Mouse (Mus musculus): Measurements from ENCODE around the gene Gipc3. TPM values are rescaled to one million over a fixed set of nuclear protein-coding genes. Genes with fewer than 3 reads are reported as not detected.
A peak's percentile ranks its signal among the peaks of the same experiment; 100 is the strongest.

Gipc3 gene
- polyA plus RNA-seq (2012; rRNA removed), result 0.05 and 0.16 TPM in 2 replicates

DNA sequence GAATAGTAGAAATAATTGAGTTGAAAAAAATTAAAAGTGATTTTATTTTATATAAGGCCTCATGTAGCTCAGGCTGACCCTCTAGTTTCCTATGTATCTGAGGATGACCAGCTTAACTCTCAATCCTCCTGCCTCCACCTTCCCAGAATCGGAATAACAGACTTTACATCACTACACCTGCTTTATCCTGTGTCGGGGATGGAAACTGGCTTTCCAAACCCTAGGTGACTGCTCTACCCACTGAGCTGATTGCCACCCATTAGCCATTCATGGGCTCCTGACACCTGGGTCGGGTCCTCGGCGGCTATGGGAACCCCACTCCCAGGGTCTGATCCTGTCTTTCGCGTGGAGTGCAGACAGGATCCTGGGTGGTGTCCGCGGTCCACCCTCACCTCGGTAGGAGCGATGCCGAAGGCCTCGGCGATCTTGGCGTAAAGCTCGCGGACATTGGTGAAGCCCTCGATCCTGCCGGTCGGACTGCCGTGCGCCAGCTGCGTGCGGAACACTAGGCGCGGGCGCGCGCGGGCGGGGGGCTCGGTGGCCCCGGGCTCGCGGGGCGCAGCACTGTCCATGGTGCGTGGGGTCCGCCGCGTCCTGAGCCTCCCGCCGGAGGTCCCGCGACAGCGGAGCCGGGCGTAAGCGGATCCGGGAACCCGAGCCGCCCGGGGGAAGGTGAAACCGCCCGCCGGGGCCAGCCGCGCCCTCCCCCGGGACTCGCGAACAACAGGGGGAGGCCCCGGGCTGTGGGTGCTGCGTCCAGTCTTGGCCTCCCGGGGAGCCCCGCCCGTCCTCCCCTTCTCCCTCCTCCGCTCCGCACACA is at the start of gene Gipc3:
TSS of gene Gipc3 (minus strand) at position 581 of the 820 bp plus-strand sequence.
- DNase-seq (ENCODE audit: low read depth), result no peak
- TF ChIP-seq CTCF (IDR thresholded peaks at IDR 0.05; ENCODE audit: borderline replicate concordance, extremely low read depth, insufficient read depth, insufficient read length) (no peak), POLR2A (IDR thresholded peaks at IDR 0.05; ENCODE audit: borderline replicate concordance, extremely low read depth, insufficient read depth, insufficient read length, poor library complexity, severe bottlenecking) (no peak)

DNA sequence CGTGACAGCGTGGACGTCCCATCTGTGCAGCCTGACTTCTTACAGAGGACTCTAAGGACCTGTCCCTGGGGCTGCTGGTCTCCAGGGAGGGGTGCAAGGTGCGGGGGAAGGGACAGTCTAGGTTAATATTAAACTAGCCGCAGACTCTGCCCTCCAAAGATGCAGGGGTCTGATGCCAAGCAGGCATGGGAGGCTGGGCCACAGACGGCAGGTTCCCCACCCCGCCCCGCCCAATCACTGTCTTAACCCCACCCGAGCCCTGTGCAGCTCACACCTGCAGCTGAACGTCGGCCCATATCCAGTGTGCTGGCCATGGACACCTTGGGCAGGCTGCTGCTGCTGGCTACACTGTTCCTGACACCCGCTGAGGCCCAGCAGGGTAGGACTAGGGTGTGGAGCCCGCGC is 49.7 kb upstream of the Gipc3 start, which contains the start of gene Smim24:
TSS of gene Smim24 (plus strand) at position 271 of the 405 bp plus-strand sequence.
- no peak for DNase-seq (ENCODE audit: low read depth)
- no peak for TF ChIP-seq POLR2A (IDR thresholded peaks at IDR 0.05; ENCODE audit: borderline replicate concordance, extremely low read depth, insufficient read depth, insufficient read length, poor library complexity, severe bottlenecking)
- no peak for TF ChIP-seq CTCF (IDR thresholded peaks at IDR 0.05; ENCODE audit: borderline replicate concordance, extremely low read depth, insufficient read depth, insufficient read length)

DNA sequence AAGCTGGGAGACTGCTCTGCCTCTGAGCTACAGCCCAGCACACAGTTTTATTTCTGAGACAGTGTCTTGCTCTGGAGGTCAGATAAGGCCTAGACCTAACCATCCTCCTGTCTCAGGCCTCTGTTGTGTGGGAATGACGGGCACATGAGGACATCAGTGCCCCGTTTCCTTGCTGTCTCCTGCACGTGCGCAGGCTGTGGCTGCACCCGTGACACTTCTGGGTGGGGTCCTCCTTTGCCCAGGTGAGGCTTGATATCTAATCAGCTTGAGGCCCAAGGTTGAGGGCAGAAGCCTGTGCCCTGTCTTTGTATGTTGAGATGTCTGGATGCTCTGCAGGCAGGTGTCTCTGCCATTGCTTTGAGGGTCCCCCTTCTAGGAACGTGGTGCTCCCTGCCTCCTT is 49.2 kb upstream of the Gipc3 start:
- DNase-seq (ENCODE audit: low read depth), result no peak
- TF ChIP-seq POLR2A (IDR thresholded peaks at IDR 0.05; ENCODE audit: borderline replicate concordance, extremely low read depth, insufficient read depth, insufficient read length, poor library complexity, severe bottlenecking) (no peak), CTCF (IDR thresholded peaks at IDR 0.05; ENCODE audit: borderline replicate concordance, extremely low read depth, insufficient read depth, insufficient read length) (no peak)

DNA sequence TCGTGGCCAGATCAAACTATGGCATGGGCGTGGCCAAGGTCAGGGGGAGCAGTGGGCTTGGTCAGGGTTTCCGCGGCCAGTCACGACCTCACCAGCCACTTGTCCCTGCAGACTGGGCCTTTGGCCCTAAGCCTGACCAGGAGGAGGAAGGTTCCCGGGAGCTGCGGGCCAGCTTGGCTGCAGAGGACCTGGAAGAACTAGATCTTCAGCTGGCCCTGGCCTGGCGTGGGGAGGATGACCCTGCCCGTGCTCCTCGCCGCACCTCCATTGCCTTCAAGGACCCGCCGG is 47.6 kb upstream of the Gipc3 start:
- no peak for TF ChIP-seq POLR2A (IDR thresholded peaks at IDR 0.05; ENCODE audit: borderline replicate concordance, extremely low read depth, insufficient read depth, insufficient read length, poor library complexity, severe bottlenecking)
- no peak for TF ChIP-seq CTCF (IDR thresholded peaks at IDR 0.05; ENCODE audit: borderline replicate concordance, extremely low read depth, insufficient read depth, insufficient read length)
- no peak for DNase-seq (ENCODE audit: low read depth)

DNA sequence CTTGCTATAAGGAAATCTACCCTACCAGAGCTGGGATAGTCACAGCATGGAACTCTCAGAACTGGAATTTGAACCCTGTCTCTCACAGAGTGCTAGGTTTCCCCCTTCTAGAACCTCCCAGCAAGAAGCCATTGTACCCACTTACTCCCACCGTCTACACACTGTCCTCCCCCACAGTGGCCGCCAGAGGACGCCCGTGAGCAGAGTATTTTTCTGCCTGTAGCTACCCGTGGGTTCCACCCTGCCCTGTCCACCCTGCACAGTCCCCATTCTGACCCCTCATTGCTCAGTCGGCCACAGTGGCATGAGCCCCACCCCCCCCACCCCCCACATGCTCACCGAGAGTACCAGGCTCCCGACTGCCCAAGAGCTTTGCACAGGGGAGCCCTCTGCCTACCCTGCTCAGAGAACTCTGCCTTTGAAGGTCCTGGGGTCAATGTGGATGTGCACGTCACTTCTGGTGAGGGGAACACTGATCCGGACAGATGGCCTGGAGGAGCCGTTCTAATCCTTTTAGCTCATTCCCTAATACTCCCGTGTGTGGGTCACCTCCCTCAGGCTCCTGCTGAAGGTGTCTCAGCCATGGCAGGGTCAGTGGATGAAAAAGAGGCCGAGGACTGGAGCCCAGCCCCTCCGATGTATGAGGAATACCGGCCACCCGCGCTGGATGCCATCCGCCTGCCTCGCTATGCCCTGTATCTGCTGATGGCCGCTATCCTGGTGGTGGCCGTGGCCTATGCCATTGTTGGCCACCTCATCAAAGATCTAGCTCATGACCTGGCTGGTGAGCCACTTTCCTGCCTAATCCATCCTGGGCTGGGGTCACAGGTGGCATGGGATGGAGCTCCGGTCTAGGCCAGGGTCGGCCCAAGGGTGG is 47.0 kb upstream of the Gipc3 start:
- TF ChIP-seq CTCF (IDR thresholded peaks at IDR 0.05; ENCODE audit: borderline replicate concordance, extremely low read depth, insufficient read depth, insufficient read length) (peak; percentile 96), POLR2A (IDR thresholded peaks at IDR 0.05; ENCODE audit: borderline replicate concordance, extremely low read depth, insufficient read depth, insufficient read length, poor library complexity, severe bottlenecking) (no peak)
- DNase-seq (ENCODE audit: low read depth), result peak; percentile 67

DNA sequence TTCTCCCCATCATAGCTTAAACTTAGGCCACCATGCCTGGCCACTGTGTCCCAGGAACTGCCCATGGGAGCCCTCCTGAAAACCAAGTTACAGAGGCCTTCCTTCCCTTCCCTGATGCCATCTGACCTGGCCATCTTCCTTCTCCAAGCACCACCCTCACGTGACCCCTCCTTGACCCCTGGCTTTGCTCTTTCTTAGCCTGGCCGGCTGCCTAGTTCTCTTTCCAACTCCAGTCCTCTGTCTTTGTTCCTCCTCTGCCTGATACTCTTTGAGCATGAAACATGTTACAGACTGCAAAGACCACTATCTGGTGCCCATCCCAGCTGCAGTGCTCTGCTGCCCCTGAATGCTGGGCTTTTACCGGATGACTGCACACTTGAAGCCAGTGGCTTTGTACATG is 46.3 kb upstream of the Gipc3 start:
- TF ChIP-seq POLR2A (IDR thresholded peaks at IDR 0.05; ENCODE audit: borderline replicate concordance, extremely low read depth, insufficient read depth, insufficient read length, poor library complexity, severe bottlenecking) (no peak), CTCF (IDR thresholded peaks at IDR 0.05; ENCODE audit: borderline replicate concordance, extremely low read depth, insufficient read depth, insufficient read length) (no peak)
- DNase-seq (ENCODE audit: low read depth), result no peak

DNA sequence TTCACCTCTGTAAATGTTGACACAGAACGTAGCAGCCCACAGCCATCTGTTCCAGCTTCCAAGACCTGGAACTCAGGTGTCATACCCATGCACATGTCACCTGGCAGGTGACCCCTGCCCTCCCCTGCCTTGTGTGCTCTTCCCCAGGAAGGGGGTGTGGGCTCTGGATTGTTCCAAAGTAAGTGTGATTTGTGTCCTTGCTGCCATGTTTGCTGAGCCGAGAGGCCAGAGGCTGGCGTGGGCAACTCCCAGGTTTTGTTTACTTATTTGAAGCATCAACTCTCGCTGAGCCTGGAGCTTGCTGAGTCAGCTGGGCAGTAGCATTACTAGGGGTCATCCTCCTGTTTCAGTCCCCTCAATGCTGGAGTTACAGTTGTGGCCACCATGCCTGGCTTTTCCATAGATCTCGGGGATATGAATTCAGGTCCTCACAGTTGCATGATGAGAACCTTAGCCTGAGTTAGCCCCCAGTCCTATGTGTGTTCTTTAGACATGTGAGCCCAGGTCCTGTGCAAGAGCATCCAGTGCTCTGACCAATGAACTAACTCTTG is 45.5 kb upstream of the Gipc3 start, which contains the start of gene Gm48552:
TSS of gene Gm48552 (plus strand) at position 501 of the 551 bp plus-strand sequence.
- DNase-seq (ENCODE audit: low read depth), result no peak
- TF ChIP-seq CTCF (IDR thresholded peaks at IDR 0.05; ENCODE audit: borderline replicate concordance, extremely low read depth, insufficient read depth, insufficient read length), result no peak
- TF ChIP-seq POLR2A (IDR thresholded peaks at IDR 0.05; ENCODE audit: borderline replicate concordance, extremely low read depth, insufficient read depth, insufficient read length, poor library complexity, severe bottlenecking), result no peak

DNA sequence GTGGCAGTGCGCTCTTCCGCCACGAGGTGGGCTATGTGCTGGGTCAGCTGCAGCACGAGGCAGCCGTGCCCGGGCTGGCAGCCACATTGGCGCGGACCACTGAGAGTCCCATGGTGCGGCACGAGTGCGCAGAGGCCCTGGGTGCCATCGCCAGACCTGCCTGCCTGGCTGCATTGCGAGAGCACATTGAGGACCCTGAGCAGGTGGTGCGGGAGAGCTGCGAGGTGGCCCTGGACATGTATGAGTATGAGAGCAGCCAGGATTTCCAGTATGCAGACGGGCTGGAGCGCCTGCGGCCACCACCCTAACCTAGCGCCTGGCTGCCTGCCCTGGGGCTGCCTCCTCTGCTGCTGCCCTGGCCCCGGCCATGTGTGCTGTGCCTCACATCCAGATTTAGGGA is 44.6 kb upstream of the Gipc3 start:
- TF ChIP-seq CTCF (IDR thresholded peaks at IDR 0.05; ENCODE audit: borderline replicate concordance, extremely low read depth, insufficient read depth, insufficient read length) (no peak), POLR2A (IDR thresholded peaks at IDR 0.05; ENCODE audit: borderline replicate concordance, extremely low read depth, insufficient read depth, insufficient read length, poor library complexity, severe bottlenecking) (no peak)
- no peak for DNase-seq (ENCODE audit: low read depth)

DNA sequence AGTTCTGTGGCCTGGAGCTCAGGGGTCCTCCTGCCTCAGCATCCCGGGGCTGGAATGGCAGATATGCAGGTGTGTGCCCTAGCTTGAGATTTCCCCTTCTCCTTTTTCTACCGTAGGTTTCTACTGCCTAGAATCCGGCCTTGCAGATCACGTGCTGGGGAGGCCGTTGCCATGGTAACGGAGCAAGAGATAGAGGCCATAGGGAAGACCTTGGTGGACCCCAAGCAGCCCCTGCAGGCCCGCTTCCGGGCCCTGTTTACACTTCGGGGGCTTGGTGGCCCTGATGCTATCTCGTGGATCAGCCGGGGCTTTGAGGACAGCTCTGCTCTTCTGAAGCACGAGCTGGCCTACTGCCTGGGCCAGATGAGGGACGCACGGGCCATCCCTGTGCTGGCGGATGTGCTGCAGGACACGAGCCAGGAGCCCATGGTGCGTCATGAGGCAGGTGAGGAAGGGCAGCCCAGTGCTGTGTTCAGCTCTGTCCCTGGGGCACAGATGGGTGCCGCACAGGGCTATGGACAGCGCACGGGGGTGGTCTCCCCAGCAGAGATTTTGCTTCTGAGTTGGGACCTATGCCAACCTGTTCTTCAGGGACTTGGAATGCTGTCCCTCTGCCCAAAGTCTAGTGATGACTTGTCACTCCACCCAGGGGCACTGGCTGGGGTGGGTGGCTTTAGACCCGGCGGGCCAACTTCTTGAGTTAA is 42.7 kb upstream of the Gipc3 start:
- DNase-seq (ENCODE audit: low read depth), result no peak

DNA sequence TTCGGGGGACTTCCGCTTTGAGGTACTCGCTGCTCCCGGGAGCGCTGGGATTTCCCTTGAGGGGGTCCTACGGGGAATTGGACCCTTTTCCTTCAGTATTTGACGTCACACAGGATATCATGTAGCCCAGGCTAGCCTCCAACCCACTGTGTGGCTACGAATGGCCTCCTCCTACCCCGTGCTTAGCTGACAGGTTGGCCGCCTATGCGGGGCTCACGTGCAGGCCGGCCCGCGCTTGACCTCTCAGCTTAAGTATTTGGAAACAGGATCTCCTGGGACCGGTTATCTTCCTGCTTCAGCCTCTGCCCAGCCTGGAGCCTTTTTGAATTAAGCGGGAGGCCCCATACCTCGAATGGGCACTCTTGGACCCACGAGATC is 41.5 kb upstream of the Gipc3 start:
- DNase-seq (ENCODE audit: low read depth), result no peak
- TF ChIP-seq CTCF (IDR thresholded peaks at IDR 0.05; ENCODE audit: borderline replicate concordance, extremely low read depth, insufficient read depth, insufficient read length), result no peak
- TF ChIP-seq POLR2A (IDR thresholded peaks at IDR 0.05; ENCODE audit: borderline replicate concordance, extremely low read depth, insufficient read depth, insufficient read length, poor library complexity, severe bottlenecking), result no peak

More for the DNA sequence above, 42.7 kb upstream of the Gipc3 start:
- TF ChIP-seq CTCF (IDR thresholded peaks at IDR 0.05; ENCODE audit: borderline replicate concordance, extremely low read depth, insufficient read depth, insufficient read length) (no peak), POLR2A (IDR thresholded peaks at IDR 0.05; ENCODE audit: borderline replicate concordance, extremely low read depth, insufficient read depth, insufficient read length, poor library complexity, severe bottlenecking) (no peak)
